Mouse (Mus musculus): ENCODE data around the gene Gm15737.

DNA sequence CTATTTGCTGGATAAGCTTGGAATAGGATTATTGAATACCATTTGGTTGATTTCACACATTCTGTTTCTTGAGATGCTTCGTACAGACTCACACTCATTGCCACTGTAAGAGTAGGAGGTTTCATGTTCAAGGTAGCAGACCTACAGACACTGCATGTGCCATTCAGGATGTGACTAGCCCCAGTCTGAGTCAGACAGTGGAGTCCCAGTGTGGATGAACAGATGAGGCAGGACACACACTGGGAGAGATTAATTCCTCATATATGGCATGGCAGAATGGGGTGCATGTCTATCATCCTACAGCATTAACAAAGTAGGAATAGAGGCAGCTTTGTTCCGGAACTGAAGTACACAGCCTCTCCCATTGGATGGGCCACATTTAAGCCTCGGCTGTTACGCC lies 8.1 kb downstream of the Gm15737 start:
- TF ChIP-seq POLR2A (IDR thresholded peaks at IDR 0.05; ENCODE audit: borderline replicate concordance, insufficient read depth, low read length) = no peak
- no peak for TF ChIP-seq CTCF (IDR thresholded peaks at IDR 0.05; ENCODE audit: borderline replicate concordance, insufficient read depth, low read depth, low read length)
